Mouse (Mus musculus) heart, adult 2 months (tissue): ENCODE results near the gene Syap1.
A peak's percentile ranks its signal among the peaks of the same experiment; 100 is the strongest.

Experiments
- CTCF ChIP-seq: fragments of 200-600 bp; IDR thresholded peaks from 2 replicates; pipeline ENCODE4 v1.8.1; 2022; ENCODE audit warnings: antibody characterized with exemption, mild to moderate bottlenecking, moderate library complexity
- POLR2A ChIP-seq: fragments of 200-500 bp; IDR thresholded peaks from 2 replicates; pipeline ENCODE4 v1.6.1; 2011; ENCODE audit warnings: mild to moderate bottlenecking, low read depth, low read length, control low read depth; ENCODE audit not compliant: insufficient read depth

GRCm38 (mm10) chrX:162871734-162872517 is 16.3 kb downstream of the Syap1 start:
- no peak for TF ChIP-seq POLR2A
- peak; percentile 88 for TF ChIP-seq CTCF
